Mouse (Mus musculus) MEL (cell line): ENCODE results near the gene Wdr41. TPM values are rescaled to one million over a fixed set of nuclear protein-coding genes. Genes with fewer than 3 reads are reported as not detected.

ENCODE experiments used
- DNase-seq: peaks from one replicate; pipeline ENCODE4 v3.0.0; 2011; ENCODE audit warnings: low read depth, low spot score
- H3K27ac ChIP-seq: 2 replicates; pipeline ENCODE4 v1.5.1; 2012; ENCODE audit warnings: low read depth, mild to moderate bottlenecking, control low read depth, low read length, moderate library complexity; ENCODE audit not compliant: control insufficient read depth
- H3K27me3 ChIP-seq, 2 experiments: fragments of 150-350 bp in 1 of 2; sonication (generic) in 1 of 2; 2 replicates each; pipeline ENCODE4 v1.6.1; 2012; ENCODE audit warnings: low read length in 2 of 2, mild to moderate bottlenecking in 2 of 2, improper control_type of control experiment in 1 of 2, moderate library complexity in 1 of 2; ENCODE audit not compliant: insufficient read depth in 2 of 2, control insufficient read depth in 1 of 2
- H3K36me3 ChIP-seq, 2 experiments: 2 replicates each; pipeline ENCODE4 v1.6.1; 2012 to 2014; ENCODE audit warnings: low read length in 2 of 2, improper control_type of control experiment in 1 of 2, inconsistent platforms in 1 of 2, mild to moderate bottlenecking in 1 of 2; ENCODE audit not compliant: insufficient read depth in 2 of 2, control insufficient read depth in 1 of 2
- H3K4me1 ChIP-seq, 2 experiments: fragments of 150-350 bp in 1 of 2; sonication (generic) in 1 of 2; 2 replicates each; pipeline ENCODE4 v1.6.1; 2012; ENCODE audit warnings: low read length in 2 of 2, improper control_type of control experiment in 1 of 2, mild to moderate bottlenecking in 1 of 2; ENCODE audit not compliant: insufficient read depth in 2 of 2, control insufficient read depth in 1 of 2
- H3K4me3 ChIP-seq, 2 experiments: fragments of 150-350 bp in 1 of 2; sonication (generic) in 1 of 2; 2 replicates each; pipeline ENCODE4 v1.5.1; 2012; ENCODE audit warnings: low read depth in 2 of 2, low read length in 2 of 2, mild to moderate bottlenecking in 2 of 2, moderate library complexity in 2 of 2, control low read depth in 1 of 2, improper control_type of control experiment in 1 of 2; ENCODE audit not compliant: control insufficient read depth in 1 of 2, insufficient read depth in 1 of 2
- H3K79me2 ChIP-seq: 2 replicates; pipeline ENCODE4 v1.6.1; 2012; ENCODE audit warnings: mild to moderate bottlenecking, low read length, moderate library complexity; ENCODE audit not compliant: control insufficient read depth, poor library complexity, insufficient read depth
- H3K9ac ChIP-seq: 2 replicates; pipeline ENCODE4 v1.6.1; 2012; ENCODE audit warnings: low read depth, mild to moderate bottlenecking, control low read depth, low read length, moderate library complexity; ENCODE audit not compliant: control insufficient read depth, poor library complexity, severe bottlenecking
- H3K9me3 ChIP-seq: fragments of 150-350 bp; sonication (generic); replicated peaks from 2 replicates; pipeline ENCODE4 v1.6.1; 2012; ENCODE audit warnings: mild to moderate bottlenecking, low read length, improper control_type of control experiment, moderate library complexity; ENCODE audit not compliant: insufficient read depth
- BHLHE40 ChIP-seq: IDR thresholded peaks from 2 replicates; pipeline ENCODE4 v1.6.1; 2012; ENCODE audit warnings: low read depth, mild to moderate bottlenecking, inconsistent platforms, low read length, improper control_type of control experiment, borderline replicate concordance
- CHD1 ChIP-seq: IDR thresholded peaks from 2 replicates; pipeline ENCODE4 v1.6.1; 2012; ENCODE audit warnings: low read depth, mild to moderate bottlenecking, inconsistent platforms, low read length, improper control_type of control experiment
- CHD2 ChIP-seq: IDR thresholded peaks from 2 replicates; pipeline ENCODE4 v1.6.1; 2011; ENCODE audit warnings: low read length, improper control_type of control experiment
- ETS1 ChIP-seq: IDR thresholded peaks from 2 replicates; pipeline ENCODE4 v1.6.1; 2012; ENCODE audit warnings: low read depth, mild to moderate bottlenecking, inconsistent platforms, low read length, improper control_type of control experiment, moderate library complexity
- GATA1 ChIP-seq: IDR thresholded peaks from 2 replicates; pipeline ENCODE4 v1.6.1; 2011; ENCODE audit warnings: low read depth, low read length, improper control_type of control experiment
- JUND ChIP-seq: IDR thresholded peaks from 2 replicates; pipeline ENCODE4 v1.6.1; 2011; ENCODE audit warnings: low read depth, mild to moderate bottlenecking, improper control_type of control experiment, low read length
- MAZ ChIP-seq: IDR thresholded peaks from 2 replicates; pipeline ENCODE4 v1.6.1; 2012; ENCODE audit warnings: low read depth, mild to moderate bottlenecking, inconsistent platforms, low read length, improper control_type of control experiment
- MEF2A ChIP-seq: IDR thresholded peaks from 2 replicates; pipeline ENCODE4 v1.6.1; 2014; ENCODE audit warnings: low read depth, mild to moderate bottlenecking, inconsistent platforms, low read length, improper control_type of control experiment; ENCODE audit not compliant: poor library complexity, insufficient replicate concordance, severe bottlenecking; ENCODE audit errors: extremely low read depth
- MYB ChIP-seq: IDR thresholded peaks from 2 replicates; pipeline ENCODE4 v1.6.1; 2011; ENCODE audit warnings: mild to moderate bottlenecking, low read depth, low read length, improper control_type of control experiment
- NRF1 ChIP-seq: IDR thresholded peaks from 2 replicates; pipeline ENCODE4 v1.6.1; 2014; ENCODE audit warnings: low read depth, mild to moderate bottlenecking, inconsistent platforms, low read length, improper control_type of control experiment, moderate library complexity; ENCODE audit not compliant: poor library complexity, insufficient read depth, severe bottlenecking
- POLR2A ChIP-seq, 2 experiments: IDR thresholded peaks; 2 replicates each; pipeline ENCODE4 v1.6.1; 2011 to 2012; ENCODE audit warnings: low read length in 2 of 2, mild to moderate bottlenecking in 2 of 2, control low read depth in 1 of 2, improper control_type of control experiment in 1 of 2, low read depth in 1 of 2, moderate library complexity in 1 of 2; ENCODE audit not compliant: control insufficient read depth in 1 of 2, insufficient read depth in 1 of 2, poor library complexity in 1 of 2
- POLR2AphosphoS2 ChIP-seq: IDR thresholded peaks from 2 replicates; pipeline ENCODE4 v1.6.1; 2011; ENCODE audit warnings: low read length, improper control_type of control experiment
- TAL1 ChIP-seq: IDR thresholded peaks from 2 replicates; pipeline ENCODE4 v1.6.1; 2012; ENCODE audit warnings: mild to moderate bottlenecking, inconsistent platforms, low read length, moderate library complexity, mixed read lengths
- TBP ChIP-seq: IDR thresholded peaks from 2 replicates; pipeline ENCODE4 v1.8.0; 2011; ENCODE audit warnings: low read depth, low read length, improper control_type of control experiment
- UBTF ChIP-seq: IDR thresholded peaks from 2 replicates; pipeline ENCODE4 v1.6.1; 2012; ENCODE audit warnings: low read depth, mild to moderate bottlenecking, inconsistent platforms, low read length, improper control_type of control experiment, moderate library complexity, borderline replicate concordance; ENCODE audit not compliant: insufficient read depth
- USF1 ChIP-seq: IDR thresholded peaks from 2 replicates; pipeline ENCODE4 v1.6.1; 2014; ENCODE audit warnings: low read depth, mild to moderate bottlenecking, inconsistent platforms, low read length, improper control_type of control experiment, moderate library complexity
- USF2 ChIP-seq, 2 experiments: IDR thresholded peaks; 2 replicates each; pipeline ENCODE4 v1.6.1; 2011 to 2012; ENCODE audit warnings: improper control_type of control experiment in 2 of 2, low read length in 2 of 2, borderline replicate concordance in 1 of 2, inconsistent platforms in 1 of 2, low read depth in 1 of 2, mild to moderate bottlenecking in 1 of 2; ENCODE audit not compliant: insufficient read depth in 1 of 2
- ZNF384 ChIP-seq: IDR thresholded peaks from 2 replicates; pipeline ENCODE4 v1.6.1; 2012; ENCODE audit warnings: low read depth, mild to moderate bottlenecking, inconsistent platforms, low read length, improper control_type of control experiment
- polyA plus RNA-seq, 2 experiments: library from polyadenylated mRNA; stranded (reverse) in 1 of 2; unstranded in 1 of 2; fragments of >175 nt in 1 of 2; fragments of >200 nt in 1 of 2; gene quantifications; 2 replicates each; pipeline versions ENCODE4 v1.2.1 to v1.2.4; 2012; ENCODE audit warnings: low replicate concordance in 2 of 2, low read depth in 1 of 2; ENCODE audit not compliant: insufficient read length in 2 of 2, insufficient read depth in 1 of 2, missing spikeins in 1 of 2
- total RNA-seq: library from RNA; depleted of rRNA; stranded (reverse); fragments of 300-350 nt; gene quantifications from 2 replicates; pipeline ENCODE4 v1.2.3, GENCODE M21; 2012

The Wdr41 gene
- total and polyA plus RNA-seq, 3 experiments, result 14.3 TPM; not detected in 1

DNA sequence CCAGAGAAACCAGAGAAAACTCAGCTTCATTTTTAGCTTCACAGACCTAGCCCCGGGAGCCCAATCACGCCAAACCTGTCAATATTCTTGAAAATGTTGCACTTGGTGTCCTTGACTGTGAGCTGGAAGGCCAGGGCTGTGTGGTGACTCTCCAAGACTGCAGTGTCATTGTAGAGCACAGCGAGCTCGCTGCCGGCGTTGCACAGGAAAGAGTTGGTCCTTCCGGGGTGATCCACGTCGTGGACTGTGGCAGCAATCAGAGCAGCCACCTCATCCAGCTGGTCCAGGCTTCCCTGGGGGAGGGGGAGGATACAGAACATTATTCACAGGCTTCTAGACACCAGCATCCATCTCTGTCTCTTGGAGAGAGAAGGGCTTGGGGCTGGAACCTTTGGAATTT is 58.0 kb downstream of the Wdr41 start:
- no peaks in the 10 kb centered on the region for H3K36me3 ChIP-seq
- H3K9me3 ChIP-seq, result no peaks in the 10 kb centered on the region
- no peak overlapping the region for H3K4me3 ChIP-seq
- H3K4me1 ChIP-seq, result no peaks in the 10 kb centered on the region
- H3K27me3 ChIP-seq, result no peaks in the 10 kb centered on the region; a peak in 1 of 4 replicates
- H3K9ac ChIP-seq, result no peak overlapping the region
- H3K79me2 ChIP-seq, result no peaks in the 10 kb centered on the region
- TF ChIP-seq MYB, result no peak
- TF ChIP-seq NRF1, result no peak
- no peak for TF ChIP-seq ETS1
- TF ChIP-seq ZNF384, result no peak
- TF ChIP-seq USF2 (IDR thresholded peaks at IDR 0.05; ENCODE audit: borderline replicate concordance in 1 of 2, insufficient read depth in 1 of 2, low read depth in 1 of 2, low read length in 2 of 2), result no peak
- no peak for TF ChIP-seq MAZ
- no peak for TF ChIP-seq CHD1
- no peak for TF ChIP-seq MEF2A
- no peak for TF ChIP-seq TAL1
- TF ChIP-seq POLR2A (IDR thresholded peaks at IDR 0.05; ENCODE audit: control insufficient read depth in 1 of 2, insufficient read depth in 1 of 2, low read depth in 1 of 2, low read length in 2 of 2, poor library complexity in 1 of 2), result no peak
- no peak for TF ChIP-seq BHLHE40
- no peak for TF ChIP-seq POLR2AphosphoS2
- TF ChIP-seq GATA1, result no peak
- no peak for TF ChIP-seq UBTF
- TF ChIP-seq JUND, result no peak
- TF ChIP-seq USF1, result no peak
- no peak for TF ChIP-seq TBP
- no peak overlapping the region for H3K27ac ChIP-seq
- no peak for DNase-seq

DNA sequence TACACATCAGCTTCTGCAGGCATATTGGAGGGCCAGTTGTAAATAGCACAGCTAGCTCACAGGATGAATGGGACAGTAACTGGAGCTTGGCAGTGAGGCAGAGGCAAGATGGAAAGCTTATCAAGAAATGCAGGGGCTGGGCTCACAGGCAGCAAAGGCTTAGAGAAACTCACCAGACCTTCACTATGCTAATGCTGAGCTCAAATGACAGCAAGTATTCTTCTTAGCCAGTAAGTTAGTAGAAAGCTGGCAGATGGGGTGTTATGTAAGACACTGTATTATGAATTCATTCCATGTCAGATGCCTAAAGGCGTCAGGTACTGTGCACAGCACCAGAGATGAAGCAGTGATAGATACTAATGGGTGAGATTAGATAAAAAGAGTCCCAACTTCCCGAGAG is 58.6 kb downstream of the Wdr41 start:
- no peaks in the 10 kb centered on the region for H3K4me1 ChIP-seq
- no peaks in the 10 kb centered on the region for H3K79me2 ChIP-seq
- H3K27ac ChIP-seq, result no peak overlapping the region
- H3K4me3 ChIP-seq, result no peak overlapping the region
- no peaks in the 10 kb centered on the region for H3K9me3 ChIP-seq
- no peak overlapping the region for H3K9ac ChIP-seq
- no peaks in the 10 kb centered on the region; a peak in 1 of 4 replicates for H3K27me3 ChIP-seq
- H3K36me3 ChIP-seq, result no peaks in the 10 kb centered on the region
- no peak for DNase-seq
- no peak for TF ChIP-seq CHD2
